Mouse (Mus musculus) neural tube, embryonic 12.5 days (tissue): ENCODE measurements around the gene Ube2d2b. TPM values are rescaled to one million over a fixed set of nuclear protein-coding genes. Genes with fewer than 3 reads are reported as not detected.

Experiments
- polyA plus RNA-seq: library from polyadenylated mRNA; unstranded; fragments of >200 nt; fragmentation: Nextera tagmentation; extraction: Ambion mirVana; gene quantifications from 2 replicates; pipeline ENCODE4 v1.2.1, GENCODE M21; 2016

The Ube2d2b gene
- polyA plus RNA-seq, 1 experiment from 2014 or later = 0.19 TPM

Other genes with a start within 250 kb of the Ube2d2b start
- 19.7 and 21.9 TPM in 2 replicates for gene Rpap2, start 232.7 kb upstream of the Ube2d2b start, polyA plus RNA-seq
- gene Glmn, start 232.2 kb upstream of the Ube2d2b start, polyA plus RNA-seq = 33.3 and 34.2 TPM in 2 replicates
- gene Gfi1, start 104.1 kb upstream of the Ube2d2b start, polyA plus RNA-seq = not detected in 2 replicates
- 55.1 and 59.4 TPM in 2 replicates for gene Evi5, start 45.0 kb downstream of the Ube2d2b start, polyA plus RNA-seq
- gene Rpl5, start 70.4 kb downstream of the Ube2d2b start, polyA plus RNA-seq = 57.3 and 58.6 TPM in 2 replicates
- 32.6 and 35.6 TPM in 2 replicates for gene Fam69a, start 157.0 kb downstream of the Ube2d2b start, polyA plus RNA-seq
- 124 and 132 TPM in 2 replicates for gene Mtf2, start 235.6 kb downstream of the Ube2d2b start, polyA plus RNA-seq